In the genomic region with DNA sequence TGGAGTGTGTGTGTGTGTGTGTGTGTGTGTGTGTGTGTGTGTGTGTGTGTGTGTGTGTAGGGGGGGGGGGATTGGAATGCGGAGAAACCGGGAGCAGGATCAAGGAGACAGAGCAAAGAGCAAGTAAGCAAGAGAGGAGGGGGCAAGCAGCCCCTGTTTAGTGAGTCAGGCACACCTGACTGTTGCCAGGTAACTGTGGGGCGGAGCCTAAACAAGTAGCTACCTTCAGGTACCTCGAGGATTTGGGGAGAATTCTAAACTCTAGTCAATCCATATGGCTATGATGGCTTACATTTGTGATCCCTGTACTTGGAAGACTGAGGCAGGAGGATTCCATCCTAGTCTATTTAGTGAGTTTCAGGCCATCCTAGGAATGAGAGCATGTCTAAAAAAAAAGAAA, we compare ENCODE assay signal across 9 mouse cellular contexts. TPM values are rescaled to one million over a fixed set of nuclear protein-coding genes. Genes with fewer than 3 reads are reported as not detected.
A peak's percentile ranks its signal among the peaks of the same experiment; 100 is the strongest.
DNase-seq lines count a peak whose midpoint lies in the region; ATAC-seq lines count a peak whose summit lies in the region.
"Had no signal": no experiment of that assay in that cellular context is flagged by ENCODE, and none has a peak within 500 bp of the region (broad histone marks: within the 10 kb centered on the region; RNA-seq: fewer than 3 reads in every experiment).

No protein-coding gene starts in this region.

- no peak overlapping the region for H3K9ac ChIP-seq in heart, embryonic 11.5 days (ENCODE audit: low read depth, low read length)
- H3K9ac ChIP-seq in embryonic facial prominence, embryonic 13.5 days = no peak overlapping the region
- no peak overlapping the region for H3K9ac ChIP-seq in midbrain, embryonic 13.5 days (replicated peaks)

- H3K4me2 ChIP-seq in heart, embryonic 11.5 days = no peak overlapping the region; the same call in 1 of the 2 replicates
- 0 out of 2 replicates have a peak overlapping the region, but pooled peaks have one; percentile 27 for H3K4me2 ChIP-seq in embryonic facial prominence, embryonic 13.5 days
- H3K4me2 ChIP-seq in midbrain, embryonic 13.5 days (replicated peaks) = peak overlapping the region; percentile 17; the same call in 1 of the 2 replicates

- H3K4me1 ChIP-seq in heart, embryonic 11.5 days (ENCODE audit: control insufficient read depth, insufficient read depth, low read length) = peaks cover 25% of the 10 kb centered on the region
- H3K4me1 ChIP-seq in megakaryocyte, embryonic 14.5 days = peaks cover 98% of the 10 kb centered on the region
- H3K4me1 ChIP-seq in embryonic facial prominence, embryonic 13.5 days = peaks cover 24% of the 10 kb centered on the region
- peaks cover 28% of the 10 kb centered on the region for H3K4me1 ChIP-seq in midbrain, embryonic 13.5 days (replicated peaks)

- intact Hi-C loops in heart, postnatal 36 days (cut with DNase I) = no loop called here

- no peak for DNase-seq in heart, postnatal 36 days
- no peak for DNase-seq in testis, postnatal 14 days (ENCODE audit: low spot score)
- no peak for DNase-seq in urinary bladder, postnatal 4 days (ENCODE audit: low spot score in 2 of 2)
- DNase-seq: cerebellum, adult 11-12 months had no signal

- no peak overlapping the region for H3K4me3 ChIP-seq in heart, embryonic 11.5 days (ENCODE audit: low read depth, low read length)
- peak overlapping the region; percentile 93 for H3K4me3 ChIP-seq in megakaryocyte, embryonic 14.5 days (replicated peaks)
- no peak overlapping the region for H3K4me3 ChIP-seq in embryonic facial prominence, embryonic 13.5 days
- no peak overlapping the region for H3K4me3 ChIP-seq in midbrain, embryonic 13.5 days (replicated peaks)

- no peaks in the 10 kb centered on the region for H3K9me3 ChIP-seq in heart, embryonic 11.5 days (replicated peaks; ENCODE audit: control insufficient read depth, low read length)
- no peaks in the 10 kb centered on the region for H3K9me3 ChIP-seq in megakaryocyte, embryonic 14.5 days
- H3K9me3 ChIP-seq in embryonic facial prominence, embryonic 13.5 days = no peaks in the 10 kb centered on the region
- H3K9me3 ChIP-seq in midbrain, embryonic 13.5 days = no peaks in the 10 kb centered on the region

- H3K36me3 ChIP-seq in heart, embryonic 11.5 days (ENCODE audit: control insufficient read depth, insufficient read depth, low read length) = no peaks in the 10 kb centered on the region
- H3K36me3 ChIP-seq in megakaryocyte, embryonic 14.5 days (replicated peaks; ENCODE audit: low read length) = peaks cover 72% of the 10 kb centered on the region
- H3K36me3 ChIP-seq in embryonic facial prominence, embryonic 13.5 days = no peaks in the 10 kb centered on the region
- no peaks in the 10 kb centered on the region for H3K36me3 ChIP-seq in midbrain, embryonic 13.5 days

- H3K27ac ChIP-seq in heart, embryonic 11.5 days (ENCODE audit: low read depth, low read length) = peak overlapping the region; percentile 91; the same call in 1 of the 2 replicates
- no peak overlapping the region for H3K27ac ChIP-seq in embryonic facial prominence, embryonic 13.5 days
- H3K27ac ChIP-seq in midbrain, embryonic 13.5 days = no peak overlapping the region

- H3K27me3 ChIP-seq in heart, embryonic 11.5 days (ENCODE audit: control insufficient read depth, insufficient read depth, low read length) = no peaks in the 10 kb centered on the region
- H3K27me3 ChIP-seq in megakaryocyte, embryonic 14.5 days (replicated peaks) = no peaks in the 10 kb centered on the region
- H3K27me3 ChIP-seq in embryonic facial prominence, embryonic 13.5 days = no peaks in the 10 kb centered on the region
- H3K27me3 ChIP-seq in midbrain, embryonic 13.5 days = no peaks in the 10 kb centered on the region

- no peak for ATAC-seq in heart, embryonic 11.5 days (replicated peaks; ENCODE audit: insufficient number of reproducible peaks, low FRiP score, low TSS enrichment)
- no peak for ATAC-seq in megakaryocyte, adult 5-6 weeks (ENCODE audit: poor library complexity, severe bottlenecking)
- ATAC-seq in embryonic facial prominence, embryonic 13.5 days (ENCODE audit: insufficient number of reproducible peaks, insufficient read depth, low FRiP score, low TSS enrichment, low read depth) = no peak
- ATAC-seq in midbrain, embryonic 13.5 days = no peak

- WGBS in heart, embryonic 11.5 days (ENCODE audit: insufficient replicate concordance) = 21% methylated on average over 4 of the region's 4 CpGs
- 22% methylated on average over 3 of the region's 4 CpGs for whole genome bisulfite sequencing in embryonic facial prominence, embryonic 13.5 days
- WGBS in midbrain, embryonic 13.5 days = 25% methylated on average over 3 of the region's 4 CpGs

RNA-seq across cellular contexts. Expression of a gene that starts 22.1 kb away (rescaled TPM):
- 5.8 and 6.5 TPM in 2 replicates for polyA plus RNA-seq in heart, embryonic 11.5 days (2014; fragmentation: Nextera tagmentation; extraction: Ambion mirVana)
- total RNA-seq in heart, postnatal 36 days (2021) = 1 to 10 TPM; 5.7 to 5.9 TPM
- polyA plus RNA-seq in megakaryocyte, embryonic 14.5 days (2012; ENCODE audit: insufficient read depth, low replicate concordance) = 8.1 and 12.6 TPM in 2 replicates
- 87.3 and 93.1 TPM in 2 replicates for total RNA-seq in megakaryocyte, adult 5-6 weeks (2015)
- 65.3 and 80.5 TPM in 2 replicates for total RNA-seq in megakaryocyte, adult 5-6 weeks (2017)
- 5.9 and 7.1 TPM in 2 replicates for polyA plus RNA-seq in embryonic facial prominence, embryonic 13.5 days (2015; fragmentation: Nextera tagmentation; extraction: Ambion mirVana)
- 22.3 and 29.1 TPM in 2 replicates for polyA plus RNA-seq in midbrain, embryonic 13.5 days (2015; fragmentation: Nextera tagmentation; extraction: Ambion mirVana)
